Mouse (Mus musculus): ENCODE results near the gene Lbhd2. TPM values are rescaled to one million over a fixed set of nuclear protein-coding genes. Genes with fewer than 3 reads are reported as not detected.
A peak's percentile ranks its signal among the peaks of the same experiment; 100 is the strongest.

Gene Lbhd2
- not detected for total RNA-seq (2021)
- long read RNA-seq, experiment 1: 0 reads
- long read RNA-seq, experiment 2: 0 reads

DNA sequence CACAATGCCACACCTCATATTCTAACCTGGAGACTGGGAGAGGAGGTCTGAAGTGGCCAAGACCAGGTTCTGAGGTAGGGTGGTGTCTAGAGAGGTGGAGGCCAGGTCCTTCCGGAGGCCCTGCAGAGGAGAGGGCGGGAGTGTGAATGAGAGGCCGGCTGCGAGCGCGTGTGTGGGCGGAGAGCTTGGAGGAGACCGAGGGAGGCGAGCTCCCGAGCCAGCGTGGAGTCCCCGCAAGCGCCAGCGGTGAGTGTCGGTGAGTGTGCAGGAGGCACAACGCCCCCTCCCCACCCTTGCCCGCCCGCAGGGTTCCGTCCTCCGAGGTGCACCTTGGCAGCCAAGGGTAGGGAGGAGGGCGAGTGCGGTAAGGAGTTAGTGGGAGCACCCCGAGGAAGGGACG lies at the start of gene Lbhd2:
Lbhd2 (plus strand) TSS at position 188 of the 400 bp plus-strand sequence.
- intact Hi-C loops (cut with DNase I; ENCODE audit: low total_unique reads): no loop called here
- DNase-seq: no peak

GRCm38 (mm10) chr12:111360671-111361070 lies 45.9 kb upstream of the Lbhd2 start:
- intact Hi-C loops (cut with DNase I; ENCODE audit: low total_unique reads): no loop called here
- no peak for DNase-seq

- intact Hi-C loops (cut with DNase I; ENCODE audit: low total_unique reads): no loop called here
- no peak for DNase-seq
Observed at GRCm38 (mm10) chr12:111361319-111362098, 45.1 kb upstream of the Lbhd2 start.

DNA sequence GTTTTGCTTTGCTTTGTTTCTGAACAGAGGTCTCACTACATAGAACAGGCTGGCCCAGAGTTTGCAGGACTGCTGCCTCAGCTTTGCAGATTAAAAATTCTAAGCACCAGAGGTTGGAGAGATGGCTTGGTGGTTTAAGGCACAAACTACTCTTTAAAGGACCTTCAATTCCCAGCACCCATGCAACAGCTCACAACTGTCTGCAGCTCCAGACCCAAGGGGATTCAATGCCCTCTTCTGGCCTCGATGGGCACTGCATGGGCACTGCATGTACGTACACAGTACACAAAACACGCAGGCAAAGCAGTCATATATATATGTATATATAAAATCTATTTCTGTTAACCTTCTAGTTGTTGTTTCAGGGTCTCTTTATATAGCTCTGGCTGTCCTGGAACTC lies 42.4 kb upstream of the Lbhd2 start:
- intact Hi-C loops (cut with DNase I; ENCODE audit: low total_unique reads): no loop called here
- DNase-seq: no peak

GRCm38 (mm10) chr12:111367065-111367464 lies 39.5 kb upstream of the Lbhd2 start:
- intact Hi-C loops (cut with DNase I; ENCODE audit: low total_unique reads): no loop called here
- no peak for DNase-seq

DNA sequence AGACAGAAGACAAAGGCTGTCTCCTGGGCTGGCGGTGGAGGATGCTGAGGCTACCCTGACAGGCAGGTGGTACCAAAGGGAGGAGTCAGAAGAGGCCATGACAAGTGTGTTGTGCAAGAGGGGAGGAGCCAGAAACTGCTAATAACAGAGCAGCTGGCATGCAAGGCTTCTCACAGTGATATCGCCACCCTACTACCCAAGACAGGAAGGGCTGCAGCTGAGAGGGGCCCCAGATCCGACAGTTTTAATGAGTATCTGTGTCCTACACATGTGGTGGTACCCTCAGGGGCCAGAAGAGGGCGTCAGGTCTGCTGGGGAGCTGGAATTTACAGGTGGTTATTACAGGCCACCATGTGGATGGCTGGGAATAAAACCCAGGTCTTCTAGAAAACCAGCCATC lies 36.4 kb upstream of the Lbhd2 start:
- no peak for DNase-seq
- intact Hi-C loops (cut with DNase I; ENCODE audit: low total_unique reads): no loop called here

- DNase-seq: no peak
Observed at GRCm38 (mm10) chr12:111371905-111372304, 34.7 kb upstream of the Lbhd2 start.

GRCm38 (mm10) chr12:111373411-111373810 lies 33.2 kb upstream of the Lbhd2 start:
- DNase-seq: no peak
- intact Hi-C loops (cut with DNase I; ENCODE audit: low total_unique reads): no loop called here

More at GRCm38 (mm10) chr12:111371905-111372304, 34.7 kb upstream of the Lbhd2 start:
- intact Hi-C loops (cut with DNase I; ENCODE audit: low total_unique reads): no loop called here

GRCm38 (mm10) chr12:111374727-111375126 lies 31.9 kb upstream of the Lbhd2 start:
- intact Hi-C loops (cut with DNase I; ENCODE audit: low total_unique reads): no loop called here
- no peak for DNase-seq

- intact Hi-C loops (cut with DNase I; ENCODE audit: low total_unique reads): no loop called here
Observed at GRCm38 (mm10) chr12:111375559-111375958, 31.1 kb upstream of the Lbhd2 start.

GRCm38 (mm10) chr12:111376053-111376452 lies 30.6 kb upstream of the Lbhd2 start:
- DNase-seq: no peak
- intact Hi-C loops (cut with DNase I; ENCODE audit: low total_unique reads): no loop called here

More at GRCm38 (mm10) chr12:111375559-111375958, 31.1 kb upstream of the Lbhd2 start:
- no peak for DNase-seq

DNA sequence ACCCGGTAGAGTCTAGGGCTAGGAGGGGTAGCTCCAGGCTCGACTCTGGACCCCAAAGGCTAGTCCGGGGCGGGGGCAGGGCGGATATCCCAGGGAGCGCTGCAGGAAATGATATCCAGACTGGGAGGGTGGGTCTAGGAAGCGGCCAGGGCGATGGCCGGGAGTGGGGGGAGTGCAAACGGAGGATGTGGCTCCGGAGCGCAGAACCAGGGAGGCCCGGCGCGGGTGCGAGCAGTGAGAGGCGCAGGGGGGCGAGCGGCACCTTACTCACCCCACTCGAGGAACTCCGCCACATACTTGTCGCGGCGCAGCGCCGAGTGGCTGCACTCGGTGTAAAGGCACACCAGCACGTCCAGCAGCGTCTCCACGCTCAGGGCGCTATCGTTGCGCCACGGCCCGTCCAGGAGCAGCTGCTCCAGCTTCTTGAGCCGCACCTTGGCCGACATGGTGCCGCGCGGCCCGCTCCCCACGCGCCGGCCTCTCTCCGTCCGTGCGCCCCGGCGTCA lies 29.7 kb upstream of the Lbhd2 start:
- intact Hi-C loops (cut with DNase I; ENCODE audit: low total_unique reads): no loop called here
- DNase-seq: peak; percentile 69

DNA sequence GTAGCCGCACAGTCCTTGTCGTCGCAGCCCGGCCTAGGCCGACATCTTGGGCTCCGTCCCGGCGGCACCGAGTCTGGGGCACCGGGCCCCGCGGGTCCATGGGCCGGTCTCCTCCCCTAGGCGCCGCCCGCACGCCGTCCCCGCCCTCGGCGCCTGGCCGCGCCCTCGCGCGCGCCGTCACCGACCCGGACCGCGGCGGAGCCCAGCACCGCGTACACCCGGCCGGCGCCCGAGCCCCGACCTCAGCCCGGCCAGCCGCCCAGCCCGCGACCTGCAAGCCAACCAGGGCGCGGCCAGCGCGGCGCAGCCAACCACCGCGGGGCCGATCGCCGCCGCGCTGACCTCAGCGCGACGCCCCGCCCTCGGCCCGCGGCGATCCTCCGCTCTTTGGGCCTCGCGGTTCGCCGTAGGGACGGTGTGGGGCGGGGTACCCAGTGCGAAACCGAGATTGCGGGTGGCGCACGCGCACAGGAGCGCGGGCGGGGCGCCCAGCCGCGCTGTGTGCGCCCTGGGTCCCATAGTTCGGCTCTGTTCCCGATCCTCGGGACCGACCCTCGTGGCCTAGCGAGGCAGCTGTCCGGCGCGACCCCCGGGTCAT lies 29.1 kb upstream of the Lbhd2 start, which contains the start of gene Cdc42bpb:
Cdc42bpb (minus strand) TSS at position 343 of the 598 bp plus-strand sequence.
- peak; percentile 95 for DNase-seq
- intact Hi-C loops (cut with DNase I; ENCODE audit: low total_unique reads): no loop called here

DNA sequence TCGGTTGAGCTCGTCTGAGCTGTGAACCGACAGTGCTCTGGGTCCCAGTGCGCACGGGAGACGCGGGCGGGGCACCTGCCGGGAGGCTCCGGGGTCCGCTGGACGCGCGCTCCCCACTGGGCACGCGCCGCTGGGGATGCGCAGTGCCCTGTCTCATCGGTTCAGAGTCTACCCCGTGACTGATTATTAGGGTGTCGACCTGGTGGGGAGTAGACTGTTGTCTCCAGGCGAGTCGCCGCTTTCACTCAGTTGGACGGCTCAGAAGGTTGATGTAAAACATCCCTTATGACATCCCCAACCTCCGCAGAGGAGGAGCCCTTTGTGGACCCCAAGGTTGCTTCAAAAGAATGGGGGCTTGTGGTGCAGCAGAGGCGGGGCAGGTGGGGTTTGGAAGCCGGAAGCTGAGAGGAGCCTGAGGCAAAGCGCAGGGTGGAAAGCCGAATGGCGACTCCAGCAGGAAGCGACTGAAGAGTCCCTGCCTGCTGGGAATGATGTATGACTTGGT lies 28.6 kb upstream of the Lbhd2 start:
- peak; percentile 29 for DNase-seq
- intact Hi-C loops (cut with DNase I; ENCODE audit: low total_unique reads): no loop called here

GRCm38 (mm10) chr12:111378812-111379211 lies 27.8 kb upstream of the Lbhd2 start:
- no peak for DNase-seq
- intact Hi-C loops (cut with DNase I; ENCODE audit: low total_unique reads): no loop called here

GRCm38 (mm10) chr12:111385883-111386641 lies 20.5 kb upstream of the Lbhd2 start:
- intact Hi-C loops (cut with DNase I; ENCODE audit: low total_unique reads): no loop called here
- no peak for DNase-seq

- no peak for DNase-seq
- intact Hi-C loops (cut with DNase I; ENCODE audit: low total_unique reads): no loop called here
Observed at GRCm38 (mm10) chr12:111386642-111387120, 19.9 kb upstream of the Lbhd2 start.

DNA sequence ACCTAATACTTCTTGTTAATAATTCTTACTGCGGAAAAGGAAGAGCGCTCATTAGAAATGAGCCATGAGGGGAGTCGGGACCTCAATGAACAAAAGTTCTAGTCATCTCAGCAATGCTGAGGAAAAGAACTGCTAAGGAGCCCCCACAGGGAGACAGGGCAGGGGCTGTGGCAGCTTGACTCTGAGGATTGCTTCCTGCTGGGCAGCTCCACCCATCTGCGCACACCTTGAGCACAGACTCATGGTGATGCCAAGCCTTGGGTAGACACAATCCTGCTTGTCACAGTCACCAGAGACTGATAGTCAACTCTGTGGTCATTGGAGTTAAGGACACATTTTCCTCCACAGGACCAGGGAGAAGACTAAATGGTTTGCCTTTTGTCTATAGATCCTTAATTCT lies 19.5 kb upstream of the Lbhd2 start:
- intact Hi-C loops (cut with DNase I; ENCODE audit: low total_unique reads): no loop called here
- DNase-seq: no peak

- intact Hi-C loops (cut with DNase I; ENCODE audit: low total_unique reads): no loop called here
- no peak for DNase-seq
Observed at GRCm38 (mm10) chr12:111394008-111394407, 12.6 kb upstream of the Lbhd2 start.

DNA sequence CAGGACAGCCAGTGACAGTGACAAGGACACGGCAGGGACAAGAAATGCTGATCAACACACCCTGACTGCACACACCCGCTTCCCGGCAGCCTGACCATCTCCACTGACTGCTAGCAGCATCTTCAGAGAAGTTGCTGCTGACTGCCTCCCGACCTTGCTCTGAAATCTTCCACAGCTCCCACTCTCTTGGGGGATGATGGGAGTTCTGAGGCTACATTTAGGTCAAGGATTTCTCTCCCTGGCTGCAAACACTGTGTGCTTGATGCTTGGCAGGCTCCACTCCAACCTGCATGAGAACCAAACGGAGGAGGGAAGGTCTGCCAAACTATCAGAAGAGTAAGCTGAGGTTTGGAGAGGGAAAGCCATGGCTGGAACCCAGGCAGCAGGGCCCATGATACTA lies 9.6 kb upstream of the Lbhd2 start:
- DNase-seq: no peak
- intact Hi-C loops (cut with DNase I; ENCODE audit: low total_unique reads): no loop called here

Measured in gastrocnemius, postnatal 14 days (tissue).